ENCODE assay signal across 19 mouse cellular contexts in genomic region chr1:185007066-185007465, GRCm38 (mm10). TPM values are rescaled to one million over a fixed set of nuclear protein-coding genes. Genes with fewer than 3 reads are reported as not detected.
"Had no signal": no experiment of that assay in that cellular context is flagged by ENCODE, and none has a peak within 500 bp of the region (broad histone marks: within the 10 kb centered on the region; RNA-seq: fewer than 3 reads in every experiment).

No protein-coding gene starts in this region.

- ATAC-seq: liver, embryonic 12.5 days; midbrain, embryonic 15.5 days had no signal

- H3K4me1 ChIP-seq: limb, embryonic 10.5 days; limb, embryonic 13.5 days; liver, embryonic 12.5 days; liver, embryonic 15.5 days; midbrain, embryonic 12.5 days; midbrain, embryonic 15.5 days; neural tube, embryonic 12.5 days; neural tube, embryonic 15.5 days had no signal

- H3K4me2 ChIP-seq: limb, embryonic 13.5 days; liver, embryonic 12.5 days; liver, embryonic 15.5 days; midbrain, embryonic 12.5 days; midbrain, embryonic 15.5 days; neural tube, embryonic 12.5 days; neural tube, embryonic 15.5 days had no signal

- DNase-seq: kidney, adult 2 months; kidney, postnatal 10 days; kidney, postnatal 36 days; liver; right cerebral cortex, adult 18-20 months; right cerebral cortex, postnatal 14 days; right cerebral cortex, postnatal 4 days; thymus, adult 2 months; thymus, postnatal 14 days had no signal

- H3K36me3 ChIP-seq: limb, embryonic 10.5 days; limb, embryonic 13.5 days; liver, embryonic 12.5 days; liver, embryonic 15.5 days; midbrain, embryonic 12.5 days; midbrain, embryonic 15.5 days; neural tube, embryonic 12.5 days; neural tube, embryonic 15.5 days had no signal

- H3K27ac ChIP-seq: limb, embryonic 10.5 days; limb, embryonic 13.5 days; liver, embryonic 12.5 days; liver, embryonic 15.5 days; macrophage; midbrain, embryonic 12.5 days; midbrain, embryonic 15.5 days; neural tube, embryonic 12.5 days; neural tube, embryonic 15.5 days; stomach, postnatal 0 days had no signal

- H3K9ac ChIP-seq: limb, embryonic 13.5 days; liver, embryonic 12.5 days; liver, embryonic 15.5 days; midbrain, embryonic 12.5 days; midbrain, embryonic 15.5 days; neural tube, embryonic 12.5 days; neural tube, embryonic 15.5 days had no signal

- H3K9me3 ChIP-seq: limb, embryonic 10.5 days; limb, embryonic 13.5 days; liver, embryonic 12.5 days; liver, embryonic 15.5 days; midbrain, embryonic 12.5 days; midbrain, embryonic 15.5 days; neural tube, embryonic 12.5 days; neural tube, embryonic 15.5 days had no signal

- H3K4me3 ChIP-seq: limb, embryonic 10.5 days; limb, embryonic 13.5 days; liver, embryonic 12.5 days; liver, embryonic 15.5 days; midbrain, embryonic 12.5 days; midbrain, embryonic 15.5 days; neural tube, embryonic 12.5 days; neural tube, embryonic 15.5 days had no signal

- H3K27me3 ChIP-seq: limb, embryonic 13.5 days; midbrain, embryonic 12.5 days; midbrain, embryonic 15.5 days; neural tube, embryonic 12.5 days; neural tube, embryonic 15.5 days had no signal

RNA-seq across cellular contexts. Expression of gene Mark1, which starts 7.7 kb away (rescaled TPM):
- polyA plus RNA-seq: macrophage had no signal
